Mouse (Mus musculus) layer of hippocampus, postnatal 14 days (tissue): ENCODE data around the gene Txnrd3. TPM values are rescaled to one million over a fixed set of nuclear protein-coding genes. Genes with fewer than 3 reads are reported as not detected.
A peak's percentile ranks its signal among the peaks of the same experiment; 100 is the strongest.

Source experiments
- DNase-seq, 2 experiments: peaks; one replicate each; pipeline ENCODE4 v3.0.0; 2021 to 2022; ENCODE audit warnings: low spot score in 2 of 2, mixed read lengths in 1 of 2
- long read RNA-seq, 2 experiments: library from polyadenylated mRNA; stranded (forward); transcript quantifications; one replicate each; pipeline ENCODE4 v2.0.0; 2021
- total RNA-seq, 2 experiments: library from RNA; stranded (reverse); gene quantifications; 2 replicates each; pipeline ENCODE4 v1.2.3; 2021

The Txnrd3 gene
- total RNA-seq, result 1 to 10 TPM; 4.8 to 5.2 TPM
- long read RNA-seq, experiment 1, transcript Txnrd3-201 (16 exons, 2,836 nt), result major isoform, 11 of 13 reads
- long read RNA-seq, experiment 1, partial matches to known transcripts, result 1 of 13 reads
- long read RNA-seq, experiment 1, other reads (novel, unspliced or antisense), result 1 of 13 reads
- long read RNA-seq, experiment 2, transcript Txnrd3-201 (16 exons, 2,836 nt), result major isoform, 6 of 9 reads
- long read RNA-seq, experiment 2, partial matches to known transcripts, result 2 of 9 reads
- long read RNA-seq, experiment 2, other reads (novel, unspliced or antisense), result 1 of 9 reads

DNA sequence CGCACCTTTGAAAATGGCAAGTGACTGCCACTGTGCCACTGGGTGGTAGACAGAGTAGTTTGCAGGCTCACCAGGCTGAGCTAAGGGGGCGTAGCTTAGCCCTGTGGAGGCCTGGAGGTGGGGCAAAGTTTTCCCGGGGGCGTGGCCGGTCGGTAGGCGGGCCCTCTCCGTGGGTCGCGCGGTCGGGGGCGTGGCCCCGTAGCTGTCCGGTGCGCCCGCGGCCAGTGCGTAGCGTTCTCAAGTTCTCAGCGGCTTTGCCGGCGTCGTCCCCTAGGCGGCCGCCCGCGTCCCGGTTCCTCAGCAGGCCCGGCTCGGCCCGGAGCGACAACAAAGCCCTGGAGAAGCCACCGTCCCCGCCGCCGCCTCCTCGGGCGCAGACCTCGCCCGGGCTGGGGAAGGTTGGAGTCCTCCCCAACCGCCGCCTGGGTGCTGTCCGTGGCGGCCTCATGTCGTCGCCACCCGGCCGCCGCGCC lies at the start of gene Txnrd3:
Gene Txnrd3, plus strand, starts transcription at position 191 of the 473 bp plus-strand sequence.
- DNase-seq, result peak; percentile 82 to 85

DNA sequence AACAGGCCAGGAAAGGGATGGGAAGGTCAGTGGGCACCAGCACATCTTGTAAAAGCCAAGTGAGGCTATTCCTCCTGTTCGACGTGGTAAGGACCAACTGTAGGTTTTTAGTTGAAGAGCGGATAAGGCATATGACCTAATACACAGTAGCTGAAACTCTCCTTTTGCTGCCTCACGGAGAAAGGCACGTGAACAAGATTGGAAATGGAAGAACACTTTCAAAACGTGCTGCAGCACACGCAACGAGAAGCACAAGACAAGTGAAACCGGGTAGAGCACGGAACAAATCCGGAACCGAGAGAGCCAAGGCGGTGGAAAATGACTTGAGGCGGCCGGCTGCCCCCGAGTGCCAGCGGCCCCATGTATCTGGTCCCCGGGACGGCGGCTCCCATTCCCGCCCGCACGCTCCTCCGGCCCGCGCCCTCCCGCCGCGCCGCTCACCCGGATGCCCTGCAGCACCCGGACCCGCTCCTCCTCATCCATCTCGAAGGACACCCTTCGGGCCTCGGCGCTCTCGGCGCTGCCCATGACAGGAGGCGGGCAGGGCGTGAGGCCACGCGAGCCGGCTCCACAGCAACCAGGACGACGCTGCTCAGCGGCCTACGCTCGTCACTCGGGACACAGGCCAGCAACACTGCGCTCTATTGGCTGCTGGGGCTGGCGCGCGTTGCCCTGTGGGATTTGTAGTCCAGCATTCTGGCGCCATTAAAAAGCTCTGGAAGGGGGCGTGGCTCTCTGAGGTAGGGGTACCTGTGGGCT lies 48.6 kb upstream of the Txnrd3 start, which contains the start of gene Chchd6:
Gene Chchd6, minus strand, starts transcription at position 635 of the 759 bp plus-strand sequence.
- peak; percentile 95 to 97 for DNase-seq

DNA sequence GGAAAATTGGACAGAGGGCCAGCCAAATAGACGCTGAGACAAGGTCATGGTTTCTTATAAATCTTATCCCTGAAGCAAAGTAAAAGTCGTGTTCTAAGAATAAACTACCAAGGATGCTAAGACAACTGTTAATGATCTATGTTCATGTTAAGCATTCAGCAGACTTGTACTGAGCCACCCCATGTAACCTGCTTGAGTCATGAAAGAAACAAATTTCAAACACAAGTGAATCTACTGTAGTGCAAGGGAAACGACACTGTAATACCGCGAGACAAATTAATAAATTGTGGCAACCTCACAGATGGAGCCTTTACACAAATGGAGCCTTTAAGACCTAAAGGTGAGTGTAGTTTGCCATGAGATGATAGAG lies 48.0 kb upstream of the Txnrd3 start:
- DNase-seq, result no peak

DNA sequence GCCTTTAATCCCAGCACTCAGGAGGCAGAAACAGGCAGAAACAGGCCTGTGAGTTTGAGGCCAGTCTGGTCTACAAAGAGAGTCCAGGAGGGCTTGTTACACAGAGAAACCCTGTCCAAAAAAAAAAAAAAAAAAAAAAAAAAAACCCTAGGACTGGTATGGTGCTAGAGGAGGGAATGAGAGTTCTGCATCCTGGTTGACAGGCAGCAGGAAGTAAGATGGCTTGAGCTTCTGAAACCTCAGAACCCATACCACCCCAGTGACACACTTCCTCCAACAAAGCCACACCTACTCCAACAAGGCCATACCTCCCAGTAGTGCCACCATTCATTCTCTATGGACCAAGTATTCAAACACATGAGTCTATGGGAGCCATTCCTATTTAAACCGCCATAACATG lies 47.3 kb upstream of the Txnrd3 start:
- DNase-seq, result no peak

DNA sequence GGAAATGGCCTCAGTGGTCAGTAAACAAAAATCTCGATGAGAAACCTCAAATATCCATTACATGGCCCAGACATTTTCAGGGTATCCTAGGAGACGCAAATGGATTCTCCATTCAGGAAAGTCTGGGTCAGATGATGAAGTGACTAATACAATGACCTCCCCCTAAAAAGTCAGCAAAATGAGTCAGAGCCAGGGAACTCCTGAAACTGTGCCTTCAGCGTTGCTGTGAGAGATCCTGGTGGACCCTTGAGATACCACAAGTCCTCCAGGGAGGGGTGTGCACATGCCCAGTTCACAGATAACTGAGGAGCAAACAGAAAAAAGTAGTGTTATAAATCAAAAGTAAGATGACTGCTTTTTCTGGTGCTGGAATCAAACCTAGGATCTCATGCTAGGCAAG lies 37.7 kb upstream of the Txnrd3 start:
- no peak for DNase-seq

DNA sequence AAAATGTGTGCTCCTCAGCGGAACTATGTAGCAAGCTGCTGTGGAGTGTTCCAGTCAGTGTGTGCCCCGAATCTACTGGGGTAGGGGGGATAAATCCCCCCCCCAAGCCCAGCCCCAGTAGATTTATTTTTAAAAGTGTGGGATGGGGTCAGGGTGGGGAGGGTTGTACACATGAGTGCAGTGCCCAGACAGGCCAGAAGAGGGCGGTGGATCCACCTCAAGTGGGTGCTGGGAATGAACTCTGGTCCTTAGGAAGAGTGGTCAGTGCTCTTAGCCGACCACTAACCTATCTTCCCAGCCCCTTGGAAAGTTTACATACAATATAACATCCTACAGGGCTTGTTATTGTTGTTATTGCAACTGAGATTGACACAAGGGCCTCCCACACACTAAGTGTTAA lies 35.8 kb upstream of the Txnrd3 start:
- no peak for DNase-seq

DNA sequence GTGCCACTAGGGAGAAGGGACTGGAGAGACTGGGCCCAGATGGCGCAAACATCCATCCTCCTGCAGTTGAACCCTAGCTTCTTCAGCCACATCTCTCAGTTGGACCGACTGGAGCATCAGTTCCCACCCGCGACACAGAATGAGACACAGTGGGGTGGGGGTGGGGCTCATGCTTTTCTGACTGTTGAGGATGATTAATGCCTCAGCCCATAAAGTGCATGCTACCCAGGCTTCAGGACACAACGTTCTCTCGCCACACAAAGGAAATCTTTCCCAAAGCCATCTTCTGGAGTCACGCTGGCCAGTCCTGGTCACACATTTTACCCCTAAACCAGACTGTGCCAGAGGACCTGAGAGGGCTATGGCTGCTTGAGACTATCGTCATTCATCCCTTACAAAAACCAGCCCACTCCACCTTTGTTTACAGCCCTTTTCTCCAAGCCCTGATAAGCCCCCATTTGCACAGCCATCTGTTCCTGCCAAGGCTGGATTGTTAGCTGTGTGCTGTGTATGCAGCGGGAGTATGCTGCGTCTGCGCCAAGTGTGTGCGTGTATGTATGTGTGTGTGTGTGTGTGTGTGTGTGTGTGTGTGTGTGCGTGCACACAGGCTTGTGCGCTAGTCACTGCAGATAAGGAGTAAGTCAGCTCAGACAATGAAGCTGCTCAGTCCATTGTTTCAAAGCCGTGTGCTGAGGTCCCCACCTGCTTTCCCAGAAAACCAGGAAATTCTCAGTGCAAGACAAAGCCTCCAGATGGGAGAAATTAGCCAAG lies 30.3 kb upstream of the Txnrd3 start:
- peak; percentile 57 to 73 for DNase-seq

DNA sequence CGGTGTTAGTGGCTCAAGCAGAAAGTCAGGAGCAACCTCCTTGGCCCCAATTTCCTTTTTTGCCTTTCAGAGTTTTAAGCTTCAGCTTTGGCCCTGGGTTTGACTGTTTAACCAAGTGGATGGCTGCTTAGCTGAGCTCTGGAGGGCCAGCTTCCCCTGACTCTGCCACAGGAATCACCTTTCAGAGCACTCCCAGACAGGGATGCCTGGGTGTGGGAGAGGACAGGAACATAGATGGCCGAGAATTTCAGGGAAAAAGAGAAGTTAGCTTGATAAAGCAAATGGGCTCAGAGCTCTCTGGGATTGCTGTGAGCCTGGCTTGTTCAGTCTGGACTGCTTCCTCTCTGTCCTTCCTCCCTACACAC lies 29.7 kb upstream of the Txnrd3 start:
- no peak for DNase-seq

DNA sequence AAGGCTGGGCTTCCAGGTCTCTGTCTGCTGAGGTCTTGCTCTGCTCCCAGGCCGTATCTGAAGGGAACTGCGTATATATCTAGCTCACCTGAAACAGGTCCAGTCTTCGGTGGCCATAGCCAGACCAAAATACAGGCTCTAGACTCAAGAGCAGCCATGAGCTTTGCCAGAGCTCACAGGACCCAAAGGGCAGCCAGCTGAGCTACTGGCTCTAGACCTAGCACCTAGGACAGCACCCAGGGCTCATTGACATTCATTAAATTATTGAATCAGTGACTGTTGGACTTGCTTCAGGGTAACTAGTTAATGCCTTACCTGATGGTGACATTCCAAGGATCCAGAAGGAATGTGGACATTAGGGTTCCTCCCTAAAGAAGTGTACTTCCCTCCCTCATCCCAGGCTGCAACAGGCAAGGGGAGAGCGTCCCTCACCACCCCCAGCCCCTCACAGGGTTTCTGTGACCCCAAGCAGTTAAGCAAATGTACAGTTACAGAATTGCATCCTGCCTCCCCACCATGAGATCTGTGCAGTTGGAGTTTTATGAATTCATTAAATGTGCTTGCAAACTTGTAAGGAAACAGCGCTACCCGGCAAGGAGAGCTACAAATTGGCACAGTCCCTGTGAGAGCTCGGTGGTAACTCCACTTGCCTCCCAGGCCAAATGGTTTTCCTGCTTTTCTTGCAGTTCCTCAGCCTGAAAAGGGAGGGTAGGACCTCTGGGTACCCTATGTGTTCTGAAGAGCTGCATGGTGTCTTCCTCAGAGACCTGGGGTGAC lies 29.0 kb upstream of the Txnrd3 start:
- DNase-seq, result no peak

DNA sequence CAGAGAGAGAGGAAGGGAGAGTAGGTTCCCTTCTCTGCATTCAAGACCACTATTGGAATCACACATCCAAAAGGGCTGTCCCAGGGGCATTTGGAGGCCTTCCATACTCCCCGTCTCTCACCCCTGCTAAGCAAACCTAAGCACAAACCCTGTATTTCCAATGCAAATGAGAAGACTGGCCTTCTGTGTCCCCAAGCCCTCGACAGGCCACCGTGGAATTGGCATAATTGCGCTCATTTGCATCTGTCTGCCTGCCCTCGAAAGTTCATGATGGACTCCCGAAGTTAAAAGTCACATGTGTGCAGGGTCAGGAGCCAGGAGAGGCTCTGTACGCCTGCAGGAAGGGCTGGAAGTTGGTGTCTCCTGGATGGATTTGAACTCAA lies 28.4 kb upstream of the Txnrd3 start:
- no peak for DNase-seq

DNA sequence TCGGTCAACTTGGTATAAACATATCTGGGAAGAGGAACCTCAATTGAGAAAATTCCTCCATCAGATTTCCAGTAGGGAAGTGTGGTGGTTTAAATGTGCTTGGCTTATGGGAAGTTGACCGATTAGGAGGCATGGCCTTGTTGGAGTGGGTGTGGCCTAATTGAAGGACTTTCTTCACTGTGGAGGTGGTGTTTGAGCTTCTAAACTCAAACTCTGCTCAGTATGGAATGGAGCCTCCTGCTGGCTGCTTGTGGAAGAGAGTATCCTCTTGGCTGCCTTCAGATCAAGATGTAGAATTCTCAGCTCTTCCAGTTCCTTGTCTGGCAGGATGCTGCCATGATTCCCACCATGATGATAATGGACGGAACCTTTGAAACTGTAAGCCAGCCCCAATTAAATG lies 21.1 kb upstream of the Txnrd3 start:
- no peak for DNase-seq

DNA sequence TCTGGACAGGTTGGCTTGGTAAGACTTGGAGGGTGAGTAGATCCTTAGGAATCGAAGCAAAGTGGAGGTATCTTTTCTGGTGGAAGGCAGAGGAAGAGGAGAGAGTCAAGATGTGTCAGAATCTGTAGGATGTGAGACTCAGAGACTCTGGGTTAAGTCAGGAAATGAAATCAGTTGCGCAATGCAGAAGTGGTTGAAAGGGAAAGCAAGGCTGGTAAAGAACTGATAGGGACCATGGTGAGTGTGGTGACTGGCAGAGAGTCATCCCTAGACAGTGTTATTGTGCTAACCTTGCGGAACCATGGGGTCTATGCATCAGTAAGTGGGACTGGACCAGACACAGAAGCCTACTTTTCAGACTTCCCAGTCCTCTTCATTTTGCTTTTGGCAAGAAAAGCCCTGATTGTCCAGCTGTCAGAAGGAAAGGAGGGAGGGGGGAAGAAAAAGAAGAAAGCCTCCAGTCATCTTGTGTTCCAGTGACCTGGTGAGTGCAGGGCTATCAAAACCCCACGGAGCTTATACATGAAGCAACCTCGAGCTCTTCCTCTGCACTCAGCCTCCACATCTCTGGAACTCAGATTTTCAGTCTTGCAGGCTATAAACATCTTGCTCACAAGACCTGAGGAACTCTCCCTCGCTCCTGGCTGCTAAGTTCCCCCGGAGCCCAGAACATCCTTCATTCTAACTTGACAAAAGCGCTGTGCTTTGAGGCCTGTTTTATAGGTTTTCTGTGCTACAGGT lies 15.6 kb upstream of the Txnrd3 start:
- no peak for DNase-seq

DNA sequence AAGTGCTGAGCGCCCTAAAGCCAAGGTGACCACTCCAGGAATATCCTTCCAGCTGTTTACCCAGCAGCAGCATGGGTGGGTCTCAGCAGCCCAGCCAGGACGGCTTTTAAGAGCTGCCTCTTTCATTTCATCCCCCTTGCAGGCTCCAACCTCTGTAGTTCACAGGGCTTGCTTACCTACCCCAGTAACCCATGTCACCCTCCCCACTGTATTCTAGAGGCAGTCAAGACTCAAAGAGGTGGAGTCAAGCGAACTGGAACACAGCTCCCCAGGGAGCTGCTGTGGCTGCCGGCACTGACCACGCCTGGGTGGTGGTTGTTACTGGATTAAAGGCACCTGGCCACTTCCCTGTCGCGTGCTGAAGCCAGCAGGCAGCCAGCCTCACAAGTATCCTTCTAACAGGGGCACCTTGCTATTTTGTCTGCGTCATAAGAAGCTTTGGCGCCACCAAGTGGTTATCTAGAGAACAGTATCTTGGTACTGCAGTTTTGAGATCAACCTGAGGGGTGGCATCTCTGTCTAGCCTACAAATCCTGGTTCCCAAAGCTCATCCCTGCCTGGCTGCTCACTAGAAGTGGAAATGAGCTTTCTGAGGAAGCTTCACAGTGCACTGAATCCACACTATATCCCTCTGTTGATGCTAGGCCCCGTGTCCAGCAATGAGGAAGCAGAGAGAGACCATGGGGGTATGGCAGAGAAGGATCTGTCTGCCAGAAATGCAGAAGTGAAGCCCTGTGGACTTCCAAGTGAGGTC lies 11.8 kb upstream of the Txnrd3 start:
- peak; percentile 83 to 90 for DNase-seq

DNA sequence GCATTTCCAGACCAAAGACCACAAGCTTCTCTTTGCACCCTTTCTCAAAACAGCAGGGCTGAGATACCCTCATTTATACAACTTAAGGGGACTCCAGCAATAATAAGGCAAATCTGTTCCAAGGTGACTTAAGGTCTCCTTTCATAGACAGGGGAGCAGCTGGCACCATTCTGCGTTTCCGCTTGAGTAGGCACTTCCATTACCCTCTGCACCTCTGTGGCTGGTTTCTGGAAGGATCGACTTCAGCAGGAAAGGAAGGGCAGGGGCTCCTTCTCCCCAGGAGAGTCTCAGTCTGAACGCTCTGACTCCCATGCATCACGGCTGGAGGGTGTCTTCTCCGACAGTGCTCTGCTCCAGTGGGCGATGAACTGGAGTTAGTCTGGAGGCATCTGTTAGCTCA lies 10.7 kb upstream of the Txnrd3 start:
- no peak for DNase-seq

DNA sequence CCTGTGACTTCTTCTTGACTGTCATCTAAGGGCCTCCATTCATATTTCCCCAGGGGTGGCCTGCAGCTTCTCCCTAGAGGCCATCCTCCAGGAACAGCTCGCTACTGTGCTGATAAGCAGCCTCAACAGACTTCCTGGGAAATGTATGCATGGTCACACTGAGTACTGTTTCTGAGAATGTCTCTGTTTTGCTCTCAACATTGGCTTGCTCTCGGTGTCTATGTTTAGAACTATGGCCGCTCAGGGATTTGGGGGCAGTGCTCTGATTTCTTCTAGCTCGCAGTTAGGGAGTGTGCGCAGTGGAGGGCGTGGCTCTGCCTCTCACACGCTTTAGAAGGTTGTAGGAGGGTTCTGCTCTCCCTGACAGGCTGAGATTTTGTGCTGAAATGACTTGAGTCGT lies 9.4 kb upstream of the Txnrd3 start:
- DNase-seq, result no peak

DNA sequence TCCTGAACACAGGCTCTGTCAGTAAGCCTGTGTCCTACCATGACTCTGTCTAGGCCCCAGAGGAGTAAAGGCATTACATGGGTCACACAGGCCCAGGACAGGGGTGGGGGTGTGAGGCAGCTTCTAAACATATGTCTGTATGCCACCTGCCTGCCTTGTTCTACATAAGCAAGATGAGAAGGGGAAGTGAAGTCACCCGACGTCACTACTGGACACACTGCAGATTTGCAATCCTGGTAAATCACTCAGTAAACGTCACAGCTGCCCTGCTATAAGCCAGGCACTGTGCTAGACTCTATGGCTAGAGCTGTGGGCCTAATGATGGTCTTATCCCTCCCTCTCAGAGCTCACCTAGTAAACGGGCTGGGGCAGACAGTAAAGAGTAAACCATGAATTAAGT lies 5.8 kb upstream of the Txnrd3 start:
- DNase-seq, result no peak

DNA sequence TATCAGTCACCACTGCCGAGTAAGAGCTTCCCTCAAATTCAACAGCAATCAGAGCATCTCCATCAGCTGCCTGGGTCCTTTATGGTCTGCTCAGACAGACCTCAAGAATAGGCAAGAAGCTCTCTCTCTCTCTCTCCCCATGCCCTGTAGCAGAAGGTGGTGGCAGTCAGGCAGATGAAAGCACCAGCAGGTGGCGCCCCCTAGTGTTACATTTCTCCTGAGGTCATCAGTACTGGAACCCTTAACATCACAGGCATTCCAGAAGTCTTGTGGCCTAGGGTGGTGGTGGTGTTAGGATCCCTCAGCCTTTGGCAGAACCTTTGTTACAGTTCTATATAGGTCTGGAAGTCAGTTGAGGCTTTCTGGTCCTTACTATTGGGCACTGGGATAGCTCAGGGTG lies 4.8 kb upstream of the Txnrd3 start:
- peak in 1 of 2 experiments; percentile 39 for DNase-seq

DNA sequence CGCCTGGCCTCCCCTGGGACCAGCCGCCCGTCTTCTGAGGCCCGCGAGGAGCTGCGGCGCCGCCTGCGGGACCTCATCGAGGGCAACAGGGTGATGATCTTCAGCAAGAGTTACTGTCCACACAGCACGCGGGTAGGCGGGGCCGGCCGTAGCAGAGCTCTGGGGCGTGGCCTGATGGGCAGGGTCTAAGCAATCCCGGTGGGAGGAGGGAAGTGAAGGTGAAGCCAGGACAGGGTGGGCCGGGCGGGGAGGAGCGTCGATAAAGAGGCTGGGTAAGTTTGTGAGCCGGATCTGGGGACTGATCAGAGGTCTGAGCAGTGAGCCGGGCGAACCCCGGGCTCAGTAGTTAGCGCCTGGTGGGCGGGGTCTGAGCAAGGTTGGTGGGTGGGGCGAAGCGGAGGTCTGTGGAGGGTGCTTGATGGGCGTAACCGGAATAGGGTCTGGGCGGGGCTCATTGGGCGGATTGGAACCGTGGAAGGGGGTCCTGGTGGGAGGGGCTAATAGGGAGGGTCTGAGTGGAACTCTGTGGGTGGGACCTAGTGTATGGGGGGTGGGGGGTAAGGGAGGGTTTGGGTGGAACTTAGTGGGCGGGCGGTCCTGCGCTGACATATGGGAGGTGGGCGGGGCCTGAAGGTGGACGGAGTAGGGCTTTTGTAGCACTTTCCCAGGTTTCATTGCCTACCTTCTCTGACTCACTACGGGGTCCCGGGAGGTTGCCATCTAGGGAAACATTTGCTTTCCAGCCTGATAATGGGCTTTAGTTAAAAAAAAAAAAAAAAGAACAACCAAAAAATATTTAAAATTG lies 685 bp downstream of the Txnrd3 start:
- DNase-seq, result peak; percentile 79 to 86

DNA sequence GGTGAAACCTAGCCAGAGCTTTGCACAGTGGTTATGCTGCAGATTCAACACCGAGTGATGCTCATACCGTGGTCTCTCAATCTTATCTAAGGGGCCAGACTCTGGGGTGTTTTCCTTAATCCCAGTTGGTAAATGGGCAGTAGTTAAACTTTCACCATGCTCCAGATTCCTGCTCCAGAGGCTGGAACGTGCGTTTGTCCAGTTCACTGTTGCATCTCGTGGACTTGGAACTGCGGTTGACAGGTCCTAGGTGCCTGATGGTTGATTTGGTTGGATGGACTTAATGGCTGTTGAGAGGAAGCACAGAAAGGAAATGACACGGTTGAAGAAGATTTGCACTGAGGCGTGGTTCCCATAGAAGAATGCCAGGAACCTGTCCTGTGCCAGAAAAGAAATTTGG lies 6.1 kb downstream of the Txnrd3 start:
- no peak for DNase-seq
